Mouse (Mus musculus) kidney, adult 2 months (tissue): Measurements from ENCODE around the gene Hsd17b11.

Experiments
- CTCF ChIP-seq: fragments of 200-500 bp; conservative IDR thresholded peaks from 2 replicates; pipeline ENCODE4 v1.5.1; 2011; ENCODE audit warnings: low read depth, mild to moderate bottlenecking, control low read depth, low read length, moderate library complexity, mixed read lengths; ENCODE audit not compliant: insufficient read depth, insufficient read length
- POLR2A ChIP-seq: fragments of 200-500 bp; IDR thresholded peaks from one replicate; pipeline ENCODE4 v1.6.1; 2011; ENCODE audit warnings: low read depth, low read length, control low read depth

DNA sequence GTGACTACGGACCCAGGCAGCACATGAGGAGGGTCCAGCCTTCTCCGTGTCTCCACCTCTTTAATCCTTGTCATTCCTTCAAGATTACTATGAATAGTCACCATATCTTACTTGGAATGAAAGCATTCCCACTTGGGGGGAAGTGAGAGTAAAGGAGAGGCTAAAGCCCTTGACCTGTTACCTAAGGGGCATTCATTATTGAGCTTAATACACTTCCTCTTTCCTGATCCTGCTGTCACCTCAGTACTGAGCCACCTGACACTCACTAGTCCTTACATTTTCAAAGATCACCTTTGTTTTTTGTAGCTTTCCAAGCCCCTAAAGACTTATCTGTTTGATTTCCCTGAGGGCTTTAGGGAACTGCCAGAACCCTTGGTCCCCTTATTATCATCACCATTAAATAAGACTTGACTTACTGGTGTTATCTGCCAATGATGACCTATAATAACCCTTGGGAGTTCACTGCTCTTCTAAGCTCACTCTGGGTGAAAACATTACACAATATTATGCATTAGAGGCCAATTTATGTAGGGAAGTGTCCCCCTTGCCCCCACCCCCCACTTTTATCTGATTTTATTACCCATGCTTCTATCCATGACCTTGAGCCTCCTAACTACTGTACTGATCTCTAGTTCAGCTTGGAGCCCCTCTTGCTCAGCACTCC lies 10.8 kb upstream of the Hsd17b11 start:
- TF ChIP-seq POLR2A (no peak), CTCF (no peak)
